Mouse (Mus musculus) CH12.LX (cell line): Measurements from ENCODE around the gene St6gal1. TPM values are rescaled to one million over a fixed set of nuclear protein-coding genes. Genes with fewer than 3 reads are reported as not detected.

ENCODE experiments used
- DNase-seq: peaks from one replicate; pipeline ENCODE4 v3.0.0-alpha.2; 2013; ENCODE audit errors: extremely low read depth
- H3K27ac ChIP-seq: 2 replicates; pipeline ENCODE4 v1.5.1; 2012; ENCODE audit warnings: low read depth, mild to moderate bottlenecking, control low read depth, moderate library complexity; ENCODE audit not compliant: insufficient read depth
- H3K27me3 ChIP-seq: replicated peaks from 2 replicates; pipeline ENCODE3; 2012; ENCODE audit warnings: inconsistent platforms
- H3K36me3 ChIP-seq, 2 experiments: replicated peaks in 1 of 2; 2 replicates each; pipeline versions ENCODE3 to v1.6.1; 2012; ENCODE audit warnings: inconsistent platforms in 1 of 2, low read length in 1 of 2, mild to moderate bottlenecking in 1 of 2, mixed read lengths in 1 of 2, moderate library complexity in 1 of 2; ENCODE audit not compliant: control insufficient read depth in 1 of 2, insufficient read depth in 1 of 2
- H3K4me1 ChIP-seq, 2 experiments: 2 replicates each; pipeline ENCODE4 v1.6.1; 2012; ENCODE audit warnings: inconsistent platforms in 1 of 2, moderate library complexity in 1 of 2; ENCODE audit not compliant: insufficient read depth in 2 of 2, control insufficient read depth in 1 of 2
- H3K4me2 ChIP-seq: 2 replicates; pipeline ENCODE4 v1.6.1; 2012; ENCODE audit warnings: low read depth, mild to moderate bottlenecking, control low read depth; ENCODE audit not compliant: poor library complexity, insufficient read depth, severe bottlenecking
- H3K4me3 ChIP-seq, 3 experiments: fragments of 150-350 bp in 1 of 3; sonication (generic) in 1 of 3; replicated peaks in 1 of 3; 2 replicates each; pipeline versions ENCODE3 to v1.5.1; 2011 to 2012; ENCODE audit warnings: low read depth in 2 of 3, low read length in 2 of 3, mild to moderate bottlenecking in 2 of 3, moderate library complexity in 2 of 3, control low read depth in 1 of 3, improper control_type of control experiment in 1 of 3, inconsistent platforms in 1 of 3, mixed read lengths in 1 of 3; ENCODE audit not compliant: poor library complexity in 1 of 3
- H3K79me2 ChIP-seq: replicated peaks from 2 replicates; pipeline ENCODE4 v1.6.1; 2012; ENCODE audit warnings: mild to moderate bottlenecking, moderate library complexity; ENCODE audit not compliant: control insufficient read depth, poor library complexity, insufficient read depth, severe bottlenecking; ENCODE audit errors: extremely low read depth
- H3K9ac ChIP-seq: 2 replicates; pipeline ENCODE4 v1.6.1; 2012; ENCODE audit warnings: low read depth, mild to moderate bottlenecking, control low read depth, moderate library complexity; ENCODE audit not compliant: insufficient read depth
- H3K9me3 ChIP-seq: replicated peaks from 2 replicates; pipeline ENCODE3; 2012; ENCODE audit warnings: low read length, inconsistent platforms, mixed read lengths
- CHD1 ChIP-seq: IDR thresholded peaks from 2 replicates; pipeline ENCODE4 v1.6.1; 2012; ENCODE audit warnings: low read depth, low read length, improper control_type of control experiment, inconsistent platforms
- CTCF ChIP-seq, 2 experiments: IDR thresholded peaks in 1 of 2; conservative IDR thresholded peaks in 1 of 2; 2 replicates each; pipeline ENCODE4 v1.5.1; 2011 to 2012; ENCODE audit warnings: low read depth in 2 of 2, low read length in 2 of 2, improper control_type of control experiment in 1 of 2, inconsistent platforms in 1 of 2, mild to moderate bottlenecking in 1 of 2, moderate library complexity in 1 of 2
- E2F4 ChIP-seq: IDR thresholded peaks from 2 replicates; pipeline ENCODE4 v1.6.1; 2011; ENCODE audit warnings: low read depth, low read length, improper control_type of control experiment; ENCODE audit not compliant: insufficient replicate concordance
- ELF1 ChIP-seq: IDR thresholded peaks from 2 replicates; pipeline ENCODE4 v1.6.1; 2014; ENCODE audit warnings: low read depth, mild to moderate bottlenecking, inconsistent platforms, low read length, improper control_type of control experiment
- ETS1 ChIP-seq: conservative IDR thresholded peaks from 2 replicates; pipeline ENCODE4 v1.6.1; 2012; ENCODE audit warnings: low read depth, mild to moderate bottlenecking, inconsistent platforms, low read length, improper control_type of control experiment, moderate library complexity
- GABPA ChIP-seq: IDR thresholded peaks from 2 replicates; pipeline ENCODE4 v1.6.1; 2012; ENCODE audit warnings: low read depth, low read length, improper control_type of control experiment, inconsistent platforms; ENCODE audit not compliant: insufficient replicate concordance
- HCFC1 ChIP-seq: IDR thresholded peaks from 2 replicates; pipeline ENCODE4 v1.6.1; 2012; ENCODE audit warnings: low read depth, mild to moderate bottlenecking, inconsistent platforms, low read length, improper control_type of control experiment
- JUN ChIP-seq: IDR thresholded peaks from 2 replicates; pipeline ENCODE4 v1.6.1; 2011; ENCODE audit warnings: low read depth, mild to moderate bottlenecking, low read length, improper control_type of control experiment, moderate library complexity; ENCODE audit not compliant: insufficient read depth
- JUND ChIP-seq: conservative IDR thresholded peaks from 2 replicates; pipeline ENCODE4 v1.6.1; 2011; ENCODE audit warnings: low read depth, low read length, improper control_type of control experiment
- KAT2A ChIP-seq: IDR thresholded peaks from 2 replicates; pipeline ENCODE4 v1.6.1; 2012; ENCODE audit warnings: low read length, improper control_type of control experiment, inconsistent platforms; ENCODE audit not compliant: insufficient replicate concordance
- MAX ChIP-seq: IDR thresholded peaks from 2 replicates; pipeline ENCODE4 v1.6.1; 2011; ENCODE audit warnings: low read length, improper control_type of control experiment
- MXI1 ChIP-seq: IDR thresholded peaks from 2 replicates; pipeline ENCODE4 v1.6.1; 2011; ENCODE audit warnings: mild to moderate bottlenecking, low read depth, low read length, improper control_type of control experiment
- MYC ChIP-seq: IDR thresholded peaks from 2 replicates; pipeline ENCODE4 v1.6.1; 2011; ENCODE audit warnings: low read depth, mild to moderate bottlenecking, improper control_type of control experiment, low read length
- PAX5 ChIP-seq: IDR thresholded peaks from 2 replicates; pipeline ENCODE4 v1.6.1; 2012; ENCODE audit warnings: low read length, inconsistent platforms, mixed read lengths
- POLR2AphosphoS2 ChIP-seq: IDR thresholded peaks from 2 replicates; pipeline ENCODE4 v1.6.1; 2011; ENCODE audit warnings: low read depth, low read length, improper control_type of control experiment
- RAD21 ChIP-seq: IDR thresholded peaks from 2 replicates; pipeline ENCODE4 v1.6.1; 2011; ENCODE audit warnings: low read depth, mild to moderate bottlenecking, low read length, improper control_type of control experiment, moderate library complexity
- SIN3A ChIP-seq: IDR thresholded peaks from 2 replicates; pipeline ENCODE4 v1.6.1; 2012; ENCODE audit warnings: low read length, improper control_type of control experiment, inconsistent platforms
- TBP ChIP-seq: conservative IDR thresholded peaks from 2 replicates; pipeline ENCODE4 v1.6.1; 2011; ENCODE audit warnings: low read depth, low read length, improper control_type of control experiment
- ZC3H11A ChIP-seq: IDR thresholded peaks from 2 replicates; pipeline ENCODE4 v1.6.1; 2012; ENCODE audit warnings: low read depth, mild to moderate bottlenecking, inconsistent platforms, low read length, improper control_type of control experiment
- ZMIZ1 ChIP-seq: IDR thresholded peaks from 2 replicates; pipeline ENCODE4 v1.6.1; 2012; ENCODE audit warnings: low read depth, mild to moderate bottlenecking, inconsistent platforms, low read length, improper control_type of control experiment
- ZNF384 ChIP-seq: IDR thresholded peaks from 2 replicates; pipeline ENCODE4 v1.6.1; 2012; ENCODE audit warnings: low read depth, low read length, improper control_type of control experiment, inconsistent platforms
- dilution Hi-C: fragments of 300-500 bp; cut with MboI; formaldehyde crosslinking; loops from 2 replicates; pipeline ENCODE4 v1.14.3; 2020; ENCODE audit warnings: low sequenced_read_pairs; ENCODE audit not compliant: extremely low pct_unique_long_range_greater_than_20kb, extremely low pct_ligation_motif_present
- in situ Hi-C: fragments of 300-500 bp; cut with MboI; formaldehyde crosslinking; loops from 3 replicates; pipeline ENCODE4 v1.14.3; 2019; ENCODE audit warnings: low sequenced_read_pairs, low pct_ligation_motif_present, low pct_unique_long_range_greater_than_20kb, mixed read lengths
- polyA plus RNA-seq: library from polyadenylated mRNA; unstranded; fragments of >175 nt; gene quantifications from 2 replicates; pipeline ENCODE4 v1.2.1, GENCODE M21; 2012; ENCODE audit warnings: low read depth; ENCODE audit not compliant: insufficient read length
- total RNA-seq, 2 experiments: library from RNA; depleted of rRNA; stranded (reverse); fragments of 300-350 nt in 1 of 2; fragments of >200 nt in 1 of 2; gene quantifications; 2 replicates each; pipeline ENCODE4 v1.2.3; 2012 to 2014

The St6gal1 gene
- total and polyA plus RNA-seq, 3 experiments: 64.5 to 168 (median 67.8) TPM

DNA sequence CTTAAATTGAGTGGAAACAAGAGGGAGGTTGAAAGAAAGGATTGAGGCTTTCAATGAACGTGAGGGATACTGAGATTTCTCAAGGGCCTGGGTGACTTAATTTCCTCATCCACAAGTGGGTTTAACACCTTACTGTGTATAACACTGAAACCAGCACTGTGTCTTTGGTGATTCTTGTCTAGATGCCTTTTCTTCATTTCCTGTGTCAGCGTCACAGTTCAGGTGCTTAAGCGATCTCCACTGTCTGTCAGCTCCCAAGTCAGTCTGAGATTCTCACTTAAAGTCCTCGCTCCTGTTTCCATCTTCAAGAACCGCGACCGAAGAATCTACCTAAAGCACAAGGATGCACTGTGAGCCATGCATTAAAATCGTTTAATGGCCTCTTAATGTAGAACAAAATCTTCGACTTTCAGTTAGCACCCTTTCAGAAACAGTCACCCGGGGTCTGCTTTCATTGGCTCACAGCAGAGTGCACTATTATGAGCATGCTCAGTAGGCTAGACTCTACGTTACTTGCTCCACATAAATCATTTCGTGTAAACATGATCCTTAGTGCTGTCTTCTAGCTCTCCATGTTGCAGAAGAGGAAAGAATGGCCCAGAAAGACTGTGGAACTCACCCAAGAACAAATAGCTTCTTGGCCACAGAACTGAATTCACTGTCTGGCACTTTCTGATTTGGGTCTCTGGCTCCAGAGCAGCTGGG lies 1.2 kb upstream of the St6gal1 start:
- Histone ChIP-seq H3K4me1 (peaks cover 5 to 23% of the 10 kb centered on the region in 2 experiments), H3K27me3 (no peaks in the 10 kb centered on the region), H3K36me3 (peaks cover 0 to 3% of the 10 kb centered on the region in 2 experiments), H3K4me2 (no peak overlapping the region), H3K9me3 (no peaks in the 10 kb centered on the region), H3K9ac (no peak overlapping the region), H3K4me3 (no peak overlapping the region), H3K79me2 (no peaks in the 10 kb centered on the region), H3K27ac (no peak overlapping the region)
- dilution Hi-C loops: no loop called here
- in situ Hi-C loops: no loop called here
- DNase-seq: no peak
- no peak for TF ChIP-seq RAD21
- no peak for TF ChIP-seq CTCF (conservative IDR thresholded peaks at IDR 0.05 in 1 of 2, IDR thresholded peaks at IDR 0.05 in 1 of 2; ENCODE audit: low read depth in 2 of 2, low read length in 2 of 2)

DNA sequence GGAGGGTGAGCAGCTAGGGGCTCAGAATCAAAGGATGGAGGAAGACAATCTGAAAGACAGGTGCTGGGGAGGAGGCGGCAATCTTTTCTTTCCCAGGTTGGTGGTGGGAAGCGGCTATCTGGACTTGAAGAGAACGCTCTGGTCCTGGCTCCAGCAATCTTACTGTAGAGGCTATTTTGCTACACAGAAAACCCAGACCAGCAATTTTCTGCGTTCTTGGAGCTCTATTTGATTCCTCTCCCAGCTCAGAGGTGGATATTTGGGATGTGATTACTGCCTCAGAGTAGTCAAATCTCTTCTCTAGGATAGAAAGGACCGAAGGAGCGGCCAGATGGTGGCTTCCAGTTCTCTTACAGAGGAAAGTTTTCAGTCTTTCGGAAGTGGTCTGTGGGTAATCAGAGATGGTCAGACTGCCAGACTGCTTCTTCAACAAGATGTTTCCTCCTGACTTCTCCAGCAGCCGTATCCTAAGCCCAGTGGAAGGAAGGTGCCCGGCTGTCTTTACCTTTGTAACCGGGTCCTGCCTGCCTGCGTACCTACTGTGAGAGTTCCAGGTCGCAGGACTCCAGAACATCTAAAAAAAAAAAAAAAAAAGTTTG lies 570 bp upstream of the St6gal1 start:
- H3K9me3 ChIP-seq: no peaks in the 10 kb centered on the region
- H3K9ac ChIP-seq: no peak overlapping the region
- no peaks in the 10 kb centered on the region for H3K27me3 ChIP-seq
- peaks cover 0 to 3% of the 10 kb centered on the region in 2 experiments for H3K36me3 ChIP-seq
- no peak for DNase-seq
- in situ Hi-C loops: no loop called here
- dilution Hi-C loops: no loop called here
- H3K4me3 ChIP-seq: no peak overlapping the region
- no peak overlapping the region for H3K4me2 ChIP-seq
- no peaks in the 10 kb centered on the region for H3K79me2 ChIP-seq
- H3K4me1 ChIP-seq: peaks cover 3 to 29% of the 10 kb centered on the region in 2 experiments
- TF ChIP-seq MXI1 (no peak), MYC (no peak), MAX (no peak), CHD1 (no peak), ZC3H11A (no peak), ETS1 (no peak), JUND (no peak), PAX5 (no peak), HCFC1 (no peak), RAD21 (no peak), GABPA (no peak), POLR2AphosphoS2 (no peak), ELF1 (no peak), E2F4 (no peak), ZMIZ1 (no peak), KAT2A (no peak), SIN3A (no peak), JUN (no peak), ZNF384 (no peak), TBP (no peak)
- no peak overlapping the region for H3K27ac ChIP-seq
